Mouse (Mus musculus): ENCODE data around the gene Hc. TPM values are rescaled to one million over a fixed set of nuclear protein-coding genes. Genes with fewer than 3 reads are reported as not detected.
A peak's percentile ranks its signal among the peaks of the same experiment; 100 is the strongest.

Hc gene
- polyA plus RNA-seq, 1 experiment: 0.56 TPM

GRCm38 (mm10) chr2:34978226-34978625 lies 83.0 kb downstream of the Hc start:
- DNase-seq (ENCODE audit: low spot score): no peak

GRCm38 (mm10) chr2:34976945-34977658 lies 84.1 kb downstream of the Hc start:
- DNase-seq (ENCODE audit: low spot score): no peak

- no peak for DNase-seq (ENCODE audit: low spot score)
These were observed 84.8 kb downstream of the Hc start for GRCm38 (mm10) chr2:34976447-34976846.

- no peak for DNase-seq (ENCODE audit: low spot score)
These were observed 88.2 kb downstream of the Hc start for GRCm38 (mm10) chr2:34973087-34973486.

GRCm38 (mm10) chr2:34971080-34971888 lies 90.0 kb downstream of the Hc start:
- DNase-seq (ENCODE audit: low spot score): no peak

- DNase-seq (ENCODE audit: low spot score): peak; percentile 53
These were observed 91.0 kb downstream of the Hc start for GRCm38 (mm10) chr2:34970092-34970750.

GRCm38 (mm10) chr2:34969166-34969565 lies 92.1 kb downstream of the Hc start:
- no peak for DNase-seq (ENCODE audit: low spot score)

GRCm38 (mm10) chr2:34966243-34966934 lies 94.8 kb downstream of the Hc start:
- no peak for DNase-seq (ENCODE audit: low spot score)

GRCm38 (mm10) chr2:34965806-34966205 lies 95.4 kb downstream of the Hc start:
- DNase-seq (ENCODE audit: low spot score): no peak

- DNase-seq (ENCODE audit: low spot score): no peak
These were observed 95.9 kb downstream of the Hc start for GRCm38 (mm10) chr2:34965293-34965692.

GRCm38 (mm10) chr2:34964651-34965050 lies 96.6 kb downstream of the Hc start:
- no peak for DNase-seq (ENCODE audit: low spot score)

- DNase-seq (ENCODE audit: low spot score): no peak
These were observed 97.0 kb downstream of the Hc start for GRCm38 (mm10) chr2:34964230-34964629.

GRCm38 (mm10) chr2:34963371-34963956 lies 97.8 kb downstream of the Hc start:
- no peak for DNase-seq (ENCODE audit: low spot score)

GRCm38 (mm10) chr2:34962893-34963292 lies 98.3 kb downstream of the Hc start:
- DNase-seq (ENCODE audit: low spot score): no peak

- DNase-seq (ENCODE audit: low spot score): no peak
These were observed 99.0 kb downstream of the Hc start for GRCm38 (mm10) chr2:34962211-34962610.

GRCm38 (mm10) chr2:34961481-34962036 lies 99.7 kb downstream of the Hc start, which contains the start of gene Traf1:
Gene Traf1, minus strand, starts transcription at chr2:34961772.
- DNase-seq (ENCODE audit: low spot score): peak; percentile 42

- no peak for DNase-seq (ENCODE audit: low spot score)
These were observed 100.3 kb downstream of the Hc start for GRCm38 (mm10) chr2:34960966-34961365.

- no peak for DNase-seq (ENCODE audit: low spot score)
These were observed 100.8 kb downstream of the Hc start for GRCm38 (mm10) chr2:34960466-34960865.

- DNase-seq (ENCODE audit: low spot score): no peak
These were observed 102.7 kb downstream of the Hc start for GRCm38 (mm10) chr2:34958582-34958981.

GRCm38 (mm10) chr2:34958036-34958435 lies 103.2 kb downstream of the Hc start:
- no peak for DNase-seq (ENCODE audit: low spot score)

GRCm38 (mm10) chr2:34957405-34957804 lies 103.8 kb downstream of the Hc start:
- no peak for DNase-seq (ENCODE audit: low spot score)

Measured in urinary bladder, adult 2 months (tissue).